Mouse (Mus musculus): Measurements from ENCODE around the gene Rbfox3.

GRCm38 (mm10) chr11:118792916-118793638 is 118.3 kb downstream of the Rbfox3 start:
- TF ChIP-seq CTCF (IDR thresholded peaks at IDR 0.05; ENCODE audit: low read depth) (no peak), EP300 (IDR thresholded peaks at IDR 0.05; ENCODE audit: low read depth) (no peak)

All from liver, embryonic 14.5 days (tissue).